Mouse (Mus musculus): ENCODE data around the gene Gm8232.
"Not testable (repeated sequence)": the region's sequence is repeated elsewhere in the genome, so short reads cannot be mapped to it uniquely, and the experiment has no call there.

GRCm38 (mm10) chr14:44384233-44384632, 49.2 kb upstream of the Gm8232 start:
- not testable (repeated sequence) for TF ChIP-seq CTCF (IDR thresholded peaks at IDR 0.05; ENCODE audit: low read depth, low read length); GATA1 (IDR thresholded peaks at IDR 0.05; ENCODE audit: borderline replicate concordance, low read length); TAL1 (conservative IDR thresholded peaks at IDR 0.05; ENCODE audit: low read depth, low read length); GATA2 (IDR thresholded peaks at IDR 0.05; ENCODE audit: borderline replicate concordance, low read depth, low read length)

All from G1E (cell line).